Mouse (Mus musculus) megakaryocyte, embryonic 14.5 days (primary cell): ENCODE data around the gene Nagk. TPM values are rescaled to one million over a fixed set of nuclear protein-coding genes. Genes with fewer than 3 reads are reported as not detected.
"Not testable (repeated sequence)": the region's sequence is repeated elsewhere in the genome, so short reads cannot be mapped to it uniquely, and the experiment has no call there.

Experiments
- H3K27me3 ChIP-seq: replicated peaks from 2 replicates; pipeline ENCODE3; 2012; ENCODE audit warnings: inconsistent platforms
- H3K36me3 ChIP-seq: replicated peaks from 2 replicates; pipeline ENCODE3; 2012; ENCODE audit warnings: low read length, inconsistent platforms, mixed read lengths
- H3K4me1 ChIP-seq: 2 replicates; pipeline ENCODE4 v1.6.1; 2012; ENCODE audit warnings: inconsistent platforms
- H3K4me3 ChIP-seq: replicated peaks from 2 replicates; pipeline ENCODE3; 2012; ENCODE audit warnings: moderate library complexity, mild to moderate bottlenecking, inconsistent platforms
- H3K9me3 ChIP-seq: 2 replicates; pipeline ENCODE4 v1.6.1; 2012; ENCODE audit warnings: inconsistent platforms
- FLI1 ChIP-seq: IDR thresholded peaks from 2 replicates; pipeline ENCODE4 v1.6.1; 2012; ENCODE audit warnings: low read length, inconsistent platforms, mixed read lengths
- GATA1 ChIP-seq: IDR thresholded peaks from 3 replicates; pipeline ENCODE4 v1.6.1; 2012; ENCODE audit warnings: mixed read lengths, low read length, inconsistent platforms, borderline replicate concordance
- polyA plus RNA-seq: library from polyadenylated mRNA; stranded (reverse); fragments of >175 nt; gene quantifications from 2 replicates; pipeline ENCODE4 v1.2.3, GENCODE M21; 2012; ENCODE audit warnings: low replicate concordance; ENCODE audit not compliant: insufficient read depth

Gene Nagk
- polyA plus RNA-seq, 1 experiment = 8.1 TPM

DNA sequence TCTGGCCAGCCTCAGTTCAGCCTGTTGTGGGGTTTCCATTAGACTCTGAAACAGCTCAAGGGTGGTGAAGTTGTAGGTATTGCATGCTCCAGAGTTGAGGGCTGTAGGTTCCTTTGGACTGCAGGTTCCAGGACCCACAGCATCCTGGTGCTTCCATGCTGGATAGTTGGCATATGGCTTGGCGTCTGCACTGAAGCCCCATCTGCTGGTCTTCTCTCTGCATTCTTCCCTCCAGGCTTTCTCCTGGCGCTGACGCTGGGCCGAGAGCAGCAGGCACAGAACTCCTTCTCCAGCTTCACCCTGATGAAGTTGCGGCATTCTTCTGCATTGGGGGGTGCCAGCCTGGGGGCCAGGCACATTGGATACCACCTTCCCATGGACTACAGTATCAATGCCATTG, 7.3 kb downstream of the Nagk start:
- H3K4me1 ChIP-seq = peaks cover 8% of the 10 kb centered on the region
- no peak overlapping the region for H3K4me3 ChIP-seq
- H3K27me3 ChIP-seq = no peaks in the 10 kb centered on the region
- peaks cover 77% of the 10 kb centered on the region for H3K36me3 ChIP-seq
- TF ChIP-seq GATA1 (no peak), FLI1 (no peak)
- H3K9me3 ChIP-seq = no peaks in the 10 kb centered on the region

DNA sequence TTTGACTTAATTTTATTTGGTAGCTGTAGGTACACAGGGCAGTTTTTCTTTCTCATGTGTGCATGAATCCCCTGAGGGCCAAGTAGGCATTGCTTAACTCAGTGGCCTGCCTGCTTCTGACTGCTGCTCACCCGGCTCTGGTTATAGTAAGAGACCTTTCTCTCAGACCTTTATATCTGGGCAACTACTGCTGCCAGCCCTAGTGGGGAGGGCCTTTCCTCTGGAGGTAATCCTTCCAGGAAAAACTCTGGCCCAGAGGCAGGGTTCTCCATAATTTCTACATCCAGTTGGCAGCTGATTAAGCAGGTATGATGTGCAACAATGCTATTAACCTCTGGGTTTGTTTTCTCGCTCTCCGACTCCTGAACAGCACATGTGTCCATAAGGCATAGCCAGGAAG, 8.1 kb downstream of the Nagk start:
- H3K4me3 ChIP-seq = no peak overlapping the region
- H3K4me1 ChIP-seq = peaks cover 5% of the 10 kb centered on the region
- no peak for TF ChIP-seq FLI1
- no peak for TF ChIP-seq GATA1
- H3K36me3 ChIP-seq = peaks cover 80% of the 10 kb centered on the region
- no peaks in the 10 kb centered on the region for H3K9me3 ChIP-seq
- no peaks in the 10 kb centered on the region for H3K27me3 ChIP-seq

GRCm38 (mm10) chr6:83815801-83816200, 21.0 kb downstream of the Nagk start:
- peaks cover 5% of the 10 kb centered on the region for H3K4me1 ChIP-seq
- TF ChIP-seq GATA1 (no peak), FLI1 (no peak)
- peaks cover 21% of the 10 kb centered on the region for H3K36me3 ChIP-seq
- H3K4me3 ChIP-seq = no peak overlapping the region
- H3K9me3 ChIP-seq = peaks cover 14% of the 10 kb centered on the region; the same call in 1 of the 2 replicates
- no peaks in the 10 kb centered on the region for H3K27me3 ChIP-seq

DNA sequence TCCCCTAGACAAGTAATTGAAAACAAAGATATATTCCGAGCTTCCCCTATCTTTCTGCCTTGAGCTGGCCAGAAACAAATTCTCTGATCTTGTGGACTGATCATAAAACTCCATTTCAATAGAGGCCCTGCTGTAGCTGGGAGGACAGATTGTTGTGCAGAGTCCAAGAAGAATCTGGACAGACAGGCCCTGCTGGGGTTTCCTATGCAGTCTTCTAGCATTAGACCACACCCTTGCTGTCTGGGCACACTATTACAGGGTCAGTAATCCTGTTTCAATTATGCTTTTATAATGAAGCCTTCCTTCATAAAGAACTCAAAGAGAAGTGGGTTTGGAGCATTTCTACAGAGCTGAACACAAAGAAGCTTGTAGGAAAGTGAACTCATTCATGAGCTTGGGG, 24.2 kb downstream of the Nagk start:
- Histone ChIP-seq H3K4me3 (no peak overlapping the region), H3K36me3 (peaks cover 7% of the 10 kb centered on the region), H3K9me3 (peaks cover 14% of the 10 kb centered on the region; the same call in 1 of the 2 replicates), H3K27me3 (no peaks in the 10 kb centered on the region), H3K4me1 (peaks cover 13% of the 10 kb centered on the region)
- TF ChIP-seq GATA1 (no peak), FLI1 (no peak)

DNA sequence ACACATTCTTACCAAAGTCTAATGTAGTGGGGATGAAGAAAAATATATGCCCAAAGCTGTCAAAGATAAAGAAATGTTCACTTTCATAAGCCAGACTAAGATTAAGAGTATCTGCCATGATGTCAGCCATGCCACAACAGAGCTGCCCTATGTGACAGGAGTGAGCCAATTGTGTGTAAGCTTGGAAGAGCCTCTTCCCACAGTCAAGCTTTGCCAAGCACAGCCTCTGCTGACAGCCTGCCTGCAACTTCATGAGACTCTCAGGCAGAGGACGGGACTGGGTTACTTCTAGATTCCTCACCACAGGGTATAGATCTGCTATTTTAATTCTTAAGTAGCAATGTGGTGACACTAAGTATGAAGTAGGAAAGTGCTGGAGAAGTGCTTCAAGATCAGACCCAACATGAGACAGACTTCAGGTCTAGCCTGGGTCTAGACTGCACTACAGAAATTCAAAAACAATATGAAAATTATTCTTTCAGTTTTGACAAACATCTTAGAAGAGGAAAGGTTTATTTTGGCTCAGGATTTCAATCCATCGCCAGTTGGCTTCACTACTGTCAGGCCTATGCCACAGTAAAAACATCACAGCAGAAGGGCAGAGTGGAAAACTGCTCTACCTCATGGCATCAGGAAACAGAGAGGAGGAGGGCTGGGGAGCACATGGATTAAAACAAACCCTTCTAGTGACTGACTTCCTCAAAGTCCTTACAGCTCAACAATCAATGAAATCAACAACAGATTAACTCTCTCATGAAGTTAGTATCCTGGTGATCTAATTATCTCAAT, 26.1 kb downstream of the Nagk start:
- H3K36me3 ChIP-seq = no peaks in the 10 kb centered on the region
- peaks cover 13% of the 10 kb centered on the region for H3K4me1 ChIP-seq
- no peak overlapping the region for H3K4me3 ChIP-seq
- no peak for TF ChIP-seq GATA1
- no peak for TF ChIP-seq FLI1
- H3K9me3 ChIP-seq = peaks cover 11% of the 10 kb centered on the region; the same call in 1 of the 2 replicates
- no peaks in the 10 kb centered on the region for H3K27me3 ChIP-seq

- peaks cover 6% of the 10 kb centered on the region; the same call in 1 of the 2 replicates for H3K9me3 ChIP-seq
- no peaks in the 10 kb centered on the region for H3K36me3 ChIP-seq
- TF ChIP-seq FLI1 = no peak
- TF ChIP-seq GATA1 = no peak
- no peak overlapping the region for H3K4me3 ChIP-seq
- peaks cover 13% of the 10 kb centered on the region for H3K4me1 ChIP-seq
- H3K27me3 ChIP-seq = no peaks in the 10 kb centered on the region
Observed at GRCm38 (mm10) chr6:83821856-83822255, 27.1 kb downstream of the Nagk start.

DNA sequence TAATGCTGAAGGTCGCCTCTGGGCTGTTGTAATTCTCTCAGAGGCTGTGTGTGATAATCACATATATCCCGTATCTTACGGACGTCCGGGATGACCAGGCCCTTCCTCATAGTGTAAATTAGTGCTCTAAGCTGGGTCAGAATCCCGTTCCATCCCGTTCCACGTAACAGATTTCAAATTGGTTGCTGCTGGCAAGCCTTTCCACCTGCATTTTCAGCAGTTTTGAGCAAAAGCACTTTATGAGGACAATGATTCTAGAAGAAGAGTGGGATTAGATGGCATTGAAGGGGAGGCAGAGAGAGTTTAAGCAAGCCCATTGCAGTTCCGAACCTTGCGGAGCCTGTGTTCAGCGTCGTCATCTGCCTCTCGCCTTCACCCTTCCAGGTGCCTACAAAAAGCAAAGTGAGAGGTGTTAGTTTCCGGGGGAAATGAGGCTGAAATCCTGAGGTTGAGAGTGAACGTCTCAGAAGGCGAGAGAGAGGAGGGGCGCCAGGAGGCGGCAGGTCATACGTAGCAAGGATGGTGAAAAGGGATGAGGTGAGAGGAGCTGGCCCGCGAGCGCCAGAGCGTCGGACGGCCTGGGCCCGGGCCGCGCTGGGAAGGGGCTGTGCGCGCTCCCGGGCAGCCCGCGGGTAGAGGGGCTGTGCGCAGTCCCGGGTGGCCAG, 36.3 kb downstream of the Nagk start:
- TF ChIP-seq GATA1 (no peak), FLI1 (no peak)
- Histone ChIP-seq H3K36me3 (peaks cover 4% of the 10 kb centered on the region), H3K27me3 (peaks cover 2% of the 10 kb centered on the region), H3K4me1 (peaks cover 28% of the 10 kb centered on the region), H3K9me3 (no peaks in the 10 kb centered on the region), H3K4me3 (peak overlapping the region; percentile 96)

DNA sequence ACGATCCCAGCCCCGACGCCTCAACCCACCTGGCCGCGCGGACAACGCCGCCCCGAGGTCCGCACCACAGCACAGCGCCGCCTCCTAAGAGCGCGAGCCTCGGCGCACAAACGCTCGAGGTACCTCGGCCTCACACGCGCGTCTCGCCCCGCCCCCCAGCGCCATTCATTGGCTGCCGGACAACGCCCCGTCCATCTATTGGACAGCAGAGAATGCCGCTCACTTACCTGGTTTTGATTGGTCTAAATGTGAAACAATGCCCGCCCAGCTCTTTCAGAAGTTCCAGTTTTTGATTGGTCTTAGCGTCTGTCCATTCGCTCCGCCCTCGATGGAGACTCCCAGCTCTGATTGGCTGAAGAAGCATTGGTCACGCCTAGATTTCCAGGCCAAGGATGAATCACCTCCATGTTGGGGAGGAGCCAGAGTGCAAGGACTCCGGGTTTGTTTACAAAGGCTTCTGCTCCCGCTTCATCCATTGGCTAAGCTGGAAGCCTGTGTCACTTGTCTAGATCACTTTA, 36.9 kb downstream of the Nagk start, which contains the start of gene Paip2b:
Paip2b (minus strand) TSS at position 136 of the 518 bp plus-strand sequence.
- Histone ChIP-seq H3K36me3 (peaks cover 4% of the 10 kb centered on the region), H3K4me1 (peaks cover 32% of the 10 kb centered on the region), H3K27me3 (peaks cover 2% of the 10 kb centered on the region), H3K9me3 (no peaks in the 10 kb centered on the region), H3K4me3 (peak within 1 kb of the TSS; percentile 96)
- no peak for TF ChIP-seq FLI1
- no peak for TF ChIP-seq GATA1

DNA sequence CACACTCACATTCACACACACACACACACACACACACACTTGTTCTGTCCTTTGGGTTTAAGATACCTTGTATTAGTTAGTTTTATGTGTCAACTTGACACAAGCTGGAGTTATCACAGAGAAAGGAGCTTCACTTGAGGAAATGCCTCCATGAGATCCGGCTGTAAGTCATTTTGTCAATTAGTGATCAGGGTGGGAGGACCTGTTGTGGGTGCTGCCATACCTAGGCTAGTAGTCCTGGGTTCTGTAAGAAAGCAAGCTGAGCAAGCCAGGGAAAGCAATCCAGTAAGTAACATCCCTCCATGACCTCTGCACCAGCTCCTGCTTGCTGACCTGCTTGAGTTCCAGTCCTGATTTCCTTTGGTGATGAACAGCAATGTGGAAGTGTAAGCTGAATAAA, 37.6 kb downstream of the Nagk start:
- not testable (repeated sequence) for H3K27me3 ChIP-seq, H3K9me3 ChIP-seq, H3K36me3 ChIP-seq
- H3K4me3 ChIP-seq = peak overlapping the region; percentile 96
- H3K4me1 ChIP-seq = peaks cover 32% of the 10 kb centered on the region

- peaks cover 4% of the 10 kb centered on the region; the same call in 1 of the 2 replicates for H3K9me3 ChIP-seq
- TF ChIP-seq GATA1 (no peak), FLI1 (no peak)
- peaks cover 2% of the 10 kb centered on the region for H3K27me3 ChIP-seq
- H3K4me3 ChIP-seq = no peak overlapping the region
- H3K36me3 ChIP-seq = no peaks in the 10 kb centered on the region
- peaks cover 16% of the 10 kb centered on the region for H3K4me1 ChIP-seq
Observed at GRCm38 (mm10) chr6:83836826-83837225, 42.0 kb downstream of the Nagk start.
